Mouse (Mus musculus): Measurements from ENCODE around the gene Sephs1. TPM values are rescaled to one million over a fixed set of nuclear protein-coding genes. Genes with fewer than 3 reads are reported as not detected.
"Not testable (repeated sequence)": the region's sequence is repeated elsewhere in the genome, so short reads cannot be mapped to it uniquely, and the experiment has no call there.

Gene Sephs1
- polyA plus RNA-seq, 1 experiment from 2014 or later: 49.1 TPM

GRCm38 (mm10) chr2:4921019-4921418 lies 39.7 kb downstream of the Sephs1 start:
- Histone ChIP-seq H3K4me2 (ENCODE audit: low read length) (no peak overlapping the region), H3K27me3 (ENCODE audit: control insufficient read depth, insufficient read depth, low read length) (no peaks in the 10 kb centered on the region), H3K36me3 (ENCODE audit: control insufficient read depth, insufficient read depth, low read length) (peaks cover 15% of the 10 kb centered on the region), H3K27ac (replicated peaks in 1 of 2; ENCODE audit: control insufficient read depth in 1 of 2, insufficient read depth in 1 of 2, low read depth in 2 of 2, low read length in 2 of 2) (no peak overlapping the region), H3K9me3 (ENCODE audit: control insufficient read depth, low read length) (0 out of 2 replicates have a peak, but pooled peaks cover 2% of the 10 kb centered on the region), H3K4me1 (ENCODE audit: control insufficient read depth in 2 of 2, insufficient read depth in 2 of 2, low read length in 2 of 2) (peaks cover 7 to 13% of the 10 kb centered on the region in 2 experiments), H3K4me3 (ENCODE audit: control insufficient read depth in 1 of 2, insufficient read depth in 1 of 2, low read depth in 1 of 2, low read length in 2 of 2) (no peak overlapping the region), H3K9ac (ENCODE audit: low read length) (no peak overlapping the region)
- WGBS: 85% methylated on average over 5 of the region's 5 CpGs
- no peak for ATAC-seq (ENCODE audit: insufficient number of reproducible peaks, insufficient read depth, low FRiP score, low read depth)

GRCm38 (mm10) chr2:4922476-4923164 lies 41.3 kb downstream of the Sephs1 start:
- no peak for ATAC-seq (ENCODE audit: insufficient number of reproducible peaks, insufficient read depth, low FRiP score, low read depth)
- H3K4me3 ChIP-seq (ENCODE audit: control insufficient read depth in 1 of 2, insufficient read depth in 1 of 2, low read depth in 1 of 2, low read length in 2 of 2): no peak overlapping the region
- H3K4me1 ChIP-seq (ENCODE audit: control insufficient read depth in 2 of 2, insufficient read depth in 2 of 2, low read length in 2 of 2): peaks cover 7 to 10% of the 10 kb centered on the region in 2 experiments
- H3K4me2 ChIP-seq (ENCODE audit: low read length): no peak overlapping the region
- H3K9ac ChIP-seq (ENCODE audit: low read length): no peak overlapping the region
- 52% methylated on average over 7 of the region's 7 CpGs for WGBS
- H3K9me3 ChIP-seq (ENCODE audit: control insufficient read depth, low read length): 0 out of 2 replicates have a peak, but pooled peaks cover 2% of the 10 kb centered on the region
- no peaks in the 10 kb centered on the region for H3K27me3 ChIP-seq (ENCODE audit: control insufficient read depth, insufficient read depth, low read length)
- no peak overlapping the region for H3K27ac ChIP-seq (replicated peaks in 1 of 2; ENCODE audit: control insufficient read depth in 1 of 2, insufficient read depth in 1 of 2, low read depth in 2 of 2, low read length in 2 of 2)
- H3K36me3 ChIP-seq (ENCODE audit: control insufficient read depth, insufficient read depth, low read length): peaks cover 30% of the 10 kb centered on the region

GRCm38 (mm10) chr2:4927391-4927790 lies 46.0 kb downstream of the Sephs1 start:
- no peaks in the 10 kb centered on the region for H3K4me1 ChIP-seq (ENCODE audit: control insufficient read depth in 2 of 2, insufficient read depth in 2 of 2, low read length in 2 of 2)
- no peak overlapping the region for H3K4me3 ChIP-seq (ENCODE audit: control insufficient read depth in 1 of 2, insufficient read depth in 1 of 2, low read depth in 1 of 2, low read length in 2 of 2)
- ATAC-seq (ENCODE audit: insufficient number of reproducible peaks, insufficient read depth, low FRiP score, low read depth): no peak
- H3K27ac ChIP-seq (replicated peaks in 1 of 2; ENCODE audit: control insufficient read depth in 1 of 2, insufficient read depth in 1 of 2, low read depth in 2 of 2, low read length in 2 of 2): no peak overlapping the region
- no peak overlapping the region for H3K9ac ChIP-seq (ENCODE audit: low read length)
- H3K27me3 ChIP-seq (ENCODE audit: control insufficient read depth, insufficient read depth, low read length): no peaks in the 10 kb centered on the region
- H3K36me3 ChIP-seq (ENCODE audit: control insufficient read depth, insufficient read depth, low read length): peaks cover 73% of the 10 kb centered on the region
- 0 out of 2 replicates have a peak, but pooled peaks cover 2% of the 10 kb centered on the region for H3K9me3 ChIP-seq (ENCODE audit: control insufficient read depth, low read length)
- WGBS: 82% methylated on average over 3 of the region's 3 CpGs
- H3K4me2 ChIP-seq (ENCODE audit: low read length): no peak overlapping the region

GRCm38 (mm10) chr2:4929230-4929629 lies 47.9 kb downstream of the Sephs1 start:
- H3K4me2 ChIP-seq (ENCODE audit: low read length): no peak overlapping the region
- H3K4me1 ChIP-seq (ENCODE audit: control insufficient read depth in 2 of 2, insufficient read depth in 2 of 2, low read length in 2 of 2): no peaks in the 10 kb centered on the region
- no peak overlapping the region for H3K9ac ChIP-seq (ENCODE audit: low read length)
- no peak overlapping the region for H3K27ac ChIP-seq (replicated peaks in 1 of 2; ENCODE audit: control insufficient read depth in 1 of 2, insufficient read depth in 1 of 2, low read depth in 2 of 2, low read length in 2 of 2)
- H3K27me3 ChIP-seq (ENCODE audit: control insufficient read depth, insufficient read depth, low read length): no peaks in the 10 kb centered on the region
- WGBS: 57% methylated on average over 2 of the region's 2 CpGs
- peaks cover 78% of the 10 kb centered on the region for H3K36me3 ChIP-seq (ENCODE audit: control insufficient read depth, insufficient read depth, low read length)
- H3K9me3 ChIP-seq (ENCODE audit: control insufficient read depth, low read length): 0 out of 2 replicates have a peak, but pooled peaks cover 2% of the 10 kb centered on the region
- no peak overlapping the region for H3K4me3 ChIP-seq (ENCODE audit: control insufficient read depth in 1 of 2, insufficient read depth in 1 of 2, low read depth in 1 of 2, low read length in 2 of 2)
- no peak for ATAC-seq (ENCODE audit: insufficient number of reproducible peaks, insufficient read depth, low FRiP score, low read depth)

- no peaks in the 10 kb centered on the region for H3K4me1 ChIP-seq (ENCODE audit: control insufficient read depth in 2 of 2, insufficient read depth in 2 of 2, low read length in 2 of 2)
- peaks cover 61% of the 10 kb centered on the region for H3K36me3 ChIP-seq (ENCODE audit: control insufficient read depth, insufficient read depth, low read length)
- no peaks in the 10 kb centered on the region for H3K27me3 ChIP-seq (ENCODE audit: control insufficient read depth, insufficient read depth, low read length)
- H3K9me3 ChIP-seq (ENCODE audit: control insufficient read depth, low read length): peaks cover 4% of the 10 kb centered on the region; the same call in 1 of the 2 replicates
- 90% methylated on average over 9 of the region's 9 CpGs for WGBS
- H3K27ac ChIP-seq (replicated peaks in 1 of 2; ENCODE audit: control insufficient read depth in 1 of 2, insufficient read depth in 1 of 2, low read depth in 2 of 2, low read length in 2 of 2): no peak overlapping the region
- no peak overlapping the region for H3K4me3 ChIP-seq (ENCODE audit: control insufficient read depth in 1 of 2, insufficient read depth in 1 of 2, low read depth in 1 of 2, low read length in 2 of 2)
- no peak for ATAC-seq (ENCODE audit: insufficient number of reproducible peaks, insufficient read depth, low FRiP score, low read depth)
- H3K4me2 ChIP-seq (ENCODE audit: low read length): no peak overlapping the region
- H3K9ac ChIP-seq (ENCODE audit: low read length): no peak overlapping the region
Measured at GRCm38 (mm10) chr2:4934516-4934915, 53.2 kb downstream of the Sephs1 start.

- 91% methylated on average over 7 of the region's 7 CpGs for WGBS
- no peak overlapping the region for H3K27ac ChIP-seq (replicated peaks in 1 of 2; ENCODE audit: control insufficient read depth in 1 of 2, insufficient read depth in 1 of 2, low read depth in 2 of 2, low read length in 2 of 2)
- no peak overlapping the region for H3K4me2 ChIP-seq (ENCODE audit: low read length)
- no peaks in the 10 kb centered on the region for H3K4me1 ChIP-seq (ENCODE audit: control insufficient read depth in 2 of 2, insufficient read depth in 2 of 2, low read length in 2 of 2)
- peaks cover 4% of the 10 kb centered on the region; the same call in 1 of the 2 replicates for H3K9me3 ChIP-seq (ENCODE audit: control insufficient read depth, low read length)
- no peak overlapping the region for H3K9ac ChIP-seq (ENCODE audit: low read length)
- peaks cover 39% of the 10 kb centered on the region for H3K36me3 ChIP-seq (ENCODE audit: control insufficient read depth, insufficient read depth, low read length)
- H3K27me3 ChIP-seq (ENCODE audit: control insufficient read depth, insufficient read depth, low read length): no peaks in the 10 kb centered on the region
- ATAC-seq (ENCODE audit: insufficient number of reproducible peaks, insufficient read depth, low FRiP score, low read depth): no peak
- no peak overlapping the region for H3K4me3 ChIP-seq (ENCODE audit: control insufficient read depth in 1 of 2, insufficient read depth in 1 of 2, low read depth in 1 of 2, low read length in 2 of 2)
Measured at GRCm38 (mm10) chr2:4937931-4938330, 56.6 kb downstream of the Sephs1 start.

GRCm38 (mm10) chr2:4940861-4941260 lies 59.5 kb downstream of the Sephs1 start:
- Histone ChIP-seq H3K36me3 (ENCODE audit: control insufficient read depth, insufficient read depth, low read length) (peaks cover 31% of the 10 kb centered on the region), H3K4me1 (ENCODE audit: control insufficient read depth in 2 of 2, insufficient read depth in 2 of 2, low read length in 2 of 2) (no peaks in the 10 kb centered on the region), H3K27ac (replicated peaks in 1 of 2; ENCODE audit: control insufficient read depth in 1 of 2, insufficient read depth in 1 of 2, low read depth in 2 of 2, low read length in 2 of 2) (no peak overlapping the region), H3K9ac (ENCODE audit: low read length) (no peak overlapping the region), H3K4me2 (ENCODE audit: low read length) (no peak overlapping the region), H3K9me3 (ENCODE audit: control insufficient read depth, low read length) (peaks cover 6% of the 10 kb centered on the region; the same call in 1 of the 2 replicates), H3K27me3 (ENCODE audit: control insufficient read depth, insufficient read depth, low read length) (no peaks in the 10 kb centered on the region), H3K4me3 (ENCODE audit: control insufficient read depth in 1 of 2, insufficient read depth in 1 of 2, low read depth in 1 of 2, low read length in 2 of 2) (no peak overlapping the region)
- no peak for ATAC-seq (ENCODE audit: insufficient number of reproducible peaks, insufficient read depth, low FRiP score, low read depth)
- WGBS: 87% methylated on average over 11 of the region's 11 CpGs

- WGBS: 95% methylated on average over 8 of the region's 8 CpGs
- H3K4me1 ChIP-seq (ENCODE audit: control insufficient read depth in 2 of 2, insufficient read depth in 2 of 2, low read length in 2 of 2): not testable (repeated sequence)
Measured at GRCm38 (mm10) chr2:4949691-4950090, 68.3 kb downstream of the Sephs1 start.

More at GRCm38 (mm10) chr2:4949691-4950090, 68.3 kb downstream of the Sephs1 start:
- not testable (repeated sequence) for H3K27ac ChIP-seq (replicated peaks in 1 of 2; ENCODE audit: control insufficient read depth in 1 of 2, insufficient read depth in 1 of 2, low read depth in 2 of 2, low read length in 2 of 2); H3K4me3 ChIP-seq (ENCODE audit: control insufficient read depth in 1 of 2, insufficient read depth in 1 of 2, low read depth in 1 of 2, low read length in 2 of 2); ATAC-seq (ENCODE audit: insufficient number of reproducible peaks, insufficient read depth, low FRiP score, low read depth); H3K9ac ChIP-seq (ENCODE audit: low read length); H3K27me3 ChIP-seq (ENCODE audit: control insufficient read depth, insufficient read depth, low read length); H3K9me3 ChIP-seq (ENCODE audit: control insufficient read depth, low read length); H3K4me2 ChIP-seq (ENCODE audit: low read length); H3K36me3 ChIP-seq (ENCODE audit: control insufficient read depth, insufficient read depth, low read length)
